Comparison of ENCODE assay signal across 24 mouse cellular contexts in genomic region chr6:114770337-114770736, GRCm38 (mm10).
"Had no signal": no experiment of that assay in that cellular context is flagged by ENCODE, and none has a peak within 500 bp of the region (broad histone marks: within the 10 kb centered on the region; RNA-seq: fewer than 3 reads in every experiment).

No protein-coding gene starts in this region.

- DNase-seq: gastrocnemius, postnatal 25 days; heart, adult 18-20 months; kidney, adult 18-20 months; kidney, adult 8-10 months; kidney, postnatal 10 days; kidney, postnatal 25 days; kidney, postnatal 4 days; layer of hippocampus, adult 9-11 months; liver; liver, embryonic 13.5 days had no signal

- H3K9me3 ChIP-seq: heart, embryonic 10.5 days; heart, embryonic 12.5 days; hindbrain, embryonic 10.5 days; hindbrain, embryonic 12.5 days; intestine, embryonic 15.5 days; limb, embryonic 10.5 days; limb, embryonic 12.5 days; liver, embryonic 13.5 days; liver, embryonic 15.5 days had no signal

- H3K4me2 ChIP-seq: heart, embryonic 12.5 days; hindbrain, embryonic 12.5 days; hindbrain, embryonic 14.5 days; intestine, embryonic 15.5 days; limb, embryonic 12.5 days; liver, embryonic 11.5 days; liver, embryonic 13.5 days; liver, embryonic 15.5 days had no signal

- H3K27me3 ChIP-seq: heart, embryonic 12.5 days; hindbrain, embryonic 12.5 days; intestine, embryonic 15.5 days; limb, embryonic 12.5 days; liver, embryonic 13.5 days; liver, embryonic 15.5 days had no signal

- H3K36me3 ChIP-seq: heart, embryonic 10.5 days; heart, embryonic 12.5 days; hindbrain, embryonic 10.5 days; hindbrain, embryonic 12.5 days; intestine, embryonic 15.5 days; limb, embryonic 10.5 days; limb, embryonic 12.5 days; liver, embryonic 13.5 days; liver, embryonic 15.5 days had no signal

- H3K27ac ChIP-seq: heart, embryonic 10.5 days; hindbrain, embryonic 10.5 days; hindbrain, embryonic 12.5 days; hindbrain, embryonic 14.5 days; intestine, embryonic 15.5 days; left cerebral cortex, adult 2 months; limb, embryonic 10.5 days; limb, embryonic 12.5 days; liver, embryonic 13.5 days; liver, embryonic 15.5 days had no signal

- ATAC-seq: hindbrain, embryonic 16.5 days; inflammation-experienced regulatory T-cells, adult 6 months; intestine, embryonic 15.5 days; intestine, postnatal 0 days had no signal

- H3K4me3 ChIP-seq: heart, embryonic 10.5 days; heart, embryonic 12.5 days; hindbrain, embryonic 10.5 days; hindbrain, embryonic 12.5 days; intestine, embryonic 15.5 days; left cerebral cortex, adult 2 months; limb, embryonic 10.5 days; limb, embryonic 12.5 days; liver, embryonic 13.5 days; liver, embryonic 15.5 days had no signal

- H3K9ac ChIP-seq: heart, embryonic 12.5 days; hindbrain, embryonic 12.5 days; hindbrain, embryonic 14.5 days; intestine, embryonic 15.5 days; limb, embryonic 12.5 days; liver, embryonic 13.5 days; liver, embryonic 15.5 days had no signal

- H3K4me1 ChIP-seq: hindbrain, embryonic 10.5 days; liver, embryonic 13.5 days; liver, embryonic 15.5 days had no signal
